ENCODE assay signal across 8 mouse cellular contexts in genomic region chr5:149537796-149538511, GRCm38 (mm10). TPM values are rescaled to one million over a fixed set of nuclear protein-coding genes. Genes with fewer than 3 reads are reported as not detected.
DNase-seq lines count a peak whose midpoint lies in the region; ATAC-seq and TF ChIP-seq lines count a peak whose summit lies in the region.

No protein-coding gene starts in this region.

- TF ChIP-seq POLR2A in limb, embryonic 14.5 days (IDR thresholded peaks at IDR 0.05; ENCODE audit: borderline replicate concordance, extremely low read depth, insufficient read depth, insufficient read length): no peak

- H3K9ac ChIP-seq in limb, embryonic 14.5 days (ENCODE audit: low read depth, low read length, severe bottlenecking): no peak overlapping the region
- peak overlapping the region; percentile 4; the same call in 1 of the 2 replicates for H3K9ac ChIP-seq in stomach, embryonic 16.5 days (ENCODE audit: low read length)

- 5% methylated on average over 16 of the region's 16 CpGs for WGBS in limb, embryonic 14.5 days
- WGBS in stomach, embryonic 16.5 days: 30% methylated on average over 16 of the region's 16 CpGs

- no peaks in the 10 kb centered on the region for H3K9me3 ChIP-seq in limb, embryonic 14.5 days (ENCODE audit: control insufficient read depth, low read length)
- H3K9me3 ChIP-seq in stomach, embryonic 16.5 days (replicated peaks; ENCODE audit: control insufficient read depth, low read length): no peaks in the 10 kb centered on the region

- ATAC-seq in limb, embryonic 14.5 days (ENCODE audit: low FRiP score, low read depth): peak; percentile 81
- ATAC-seq in stomach, embryonic 16.5 days (ENCODE audit: insufficient read depth, low FRiP score): peak; percentile 44; the same call in 1 of the 2 replicates

- no peak for TF ChIP-seq CTCF in gastrocnemius, adult 2 months (IDR thresholded peaks at IDR 0.05)

- H3K4me3 ChIP-seq in gastrocnemius, adult 2 months: peak overlapping the region; percentile 49
- H3K4me3 ChIP-seq in limb, embryonic 14.5 days (replicated peaks; ENCODE audit: low read length): peak overlapping the region; percentile 22
- H3K4me3 ChIP-seq in stomach, embryonic 16.5 days (replicated peaks; ENCODE audit: low read length): peak overlapping the region; percentile 18

- no peaks in the 10 kb centered on the region for H3K36me3 ChIP-seq in limb, embryonic 14.5 days (ENCODE audit: control insufficient read depth, insufficient read depth, low read length)
- H3K36me3 ChIP-seq in stomach, embryonic 16.5 days (ENCODE audit: control insufficient read depth, insufficient read depth, low read length): no peaks in the 10 kb centered on the region

- H3K27ac ChIP-seq in gastrocnemius, adult 2 months: no peak overlapping the region
- H3K27ac ChIP-seq in limb, embryonic 14.5 days (replicated peaks; ENCODE audit: low read depth, low read length): 0 out of 2 replicates have a peak overlapping the region, but pooled peaks have one; percentile 20
- H3K27ac ChIP-seq in stomach, embryonic 16.5 days (ENCODE audit: low read length): no peak overlapping the region

- intact Hi-C loops in gastrocnemius, adult 2 months (cut with DNase I): no loop called here

- H3K4me2 ChIP-seq in limb, embryonic 14.5 days (replicated peaks; ENCODE audit: low read depth, low read length, severe bottlenecking): peak overlapping the region; percentile 47
- peak overlapping the region; percentile 43 for H3K4me2 ChIP-seq in stomach, embryonic 16.5 days (ENCODE audit: low read depth, low read length)

- no peaks in the 10 kb centered on the region for H3K27me3 ChIP-seq in limb, embryonic 14.5 days (ENCODE audit: control insufficient read depth, insufficient read depth, low read length)
- no peaks in the 10 kb centered on the region for H3K27me3 ChIP-seq in stomach, embryonic 16.5 days (ENCODE audit: control insufficient read depth, insufficient read depth, low read length)

- peaks cover 17% of the 10 kb centered on the region for H3K4me1 ChIP-seq in limb, embryonic 14.5 days (ENCODE audit: control insufficient read depth, insufficient read depth, low read length)
- peaks cover 4% of the 10 kb centered on the region; the same call in 1 of the 2 replicates for H3K4me1 ChIP-seq in stomach, embryonic 16.5 days (ENCODE audit: control insufficient read depth, insufficient read depth, low read length)

- DNase-seq in gastrocnemius, adult 2 months: no peak
- no peak for DNase-seq in gastrocnemius, postnatal 10 days
- DNase-seq in retina, postnatal 1 day: peak; percentile 58
- no peak for DNase-seq in retina, embryonic 14.5 days (ENCODE audit: low spot score)
- peak; percentile 81 for DNase-seq in limb, embryonic 14.5 days (ENCODE audit: low spot score)
- DNase-seq in thymus, postnatal 10 days (ENCODE audit: low spot score in 2 of 2): no peak
- DNase-seq in adrenal gland, postnatal 25 days: no peak

RNA-seq across cellular contexts. Expression of gene Wdr95, which starts 9.5 kb away (rescaled TPM):
- under 1 TPM in 1 of 2 experiments, not detected in 1; 0.08 TPM for total RNA-seq in gastrocnemius, adult 2 months (2021)
- under 1 TPM in 1 of 2 experiments, not detected in 1; 0.14 TPM for total RNA-seq in gastrocnemius, postnatal 10 days (2021)
- 0.18 and 0.41 TPM in 2 replicates for polyA plus RNA-seq in limb, embryonic 14.5 days (2012; rRNA removed)
- 0.07 and 0.15 TPM in 2 replicates for polyA plus RNA-seq in limb, embryonic 14.5 days (2014; fragmentation: Nextera tagmentation; extraction: Ambion mirVana)
- 0.15 and 0.18 TPM in 2 replicates for polyA plus RNA-seq in stomach, embryonic 16.5 days (2015; fragmentation: Nextera tagmentation; extraction: Ambion mirVana)
- total RNA-seq in adrenal gland, postnatal 25 days (2021): not detected in 2 replicates

Comparison
In these comparisons a context has a peak if more than half of its experiments do, and no peak if none do; other contexts are left out.
1. DNase-seq: peak in retina, postnatal 1 day (single experiment) and limb, embryonic 14.5 days (single experiment); none in gastrocnemius, adult 2 months (single experiment), gastrocnemius, postnatal 10 days (single experiment), retina, embryonic 14.5 days (single experiment), thymus, postnatal 10 days (0 of 2) and adrenal gland, postnatal 25 days (single experiment).
2. Peak in every context shown above with its lines, with median percentiles within 50 percentile points of each other: H3K4me3 ChIP-seq.